Mouse (Mus musculus) cerebellum, postnatal 4 days (tissue): ENCODE data around the gene Hoxa7.
A peak's percentile ranks its signal among the peaks of the same experiment; 100 is the strongest.

ENCODE experiments used
- DNase-seq, 2 experiments: peaks; one replicate each; pipeline ENCODE4 v3.0.0; 2022; ENCODE audit warnings: low spot score in 2 of 2, mixed read lengths in 1 of 2

The Hoxa7 gene

GRCm38 (mm10) chr6:52221337-52221992 lies at the start of gene Hoxa7:
Gene Hoxa7, minus strand, starts transcription at chr6:52221854.
- peak; percentile 77 to 90 for DNase-seq

DNA sequence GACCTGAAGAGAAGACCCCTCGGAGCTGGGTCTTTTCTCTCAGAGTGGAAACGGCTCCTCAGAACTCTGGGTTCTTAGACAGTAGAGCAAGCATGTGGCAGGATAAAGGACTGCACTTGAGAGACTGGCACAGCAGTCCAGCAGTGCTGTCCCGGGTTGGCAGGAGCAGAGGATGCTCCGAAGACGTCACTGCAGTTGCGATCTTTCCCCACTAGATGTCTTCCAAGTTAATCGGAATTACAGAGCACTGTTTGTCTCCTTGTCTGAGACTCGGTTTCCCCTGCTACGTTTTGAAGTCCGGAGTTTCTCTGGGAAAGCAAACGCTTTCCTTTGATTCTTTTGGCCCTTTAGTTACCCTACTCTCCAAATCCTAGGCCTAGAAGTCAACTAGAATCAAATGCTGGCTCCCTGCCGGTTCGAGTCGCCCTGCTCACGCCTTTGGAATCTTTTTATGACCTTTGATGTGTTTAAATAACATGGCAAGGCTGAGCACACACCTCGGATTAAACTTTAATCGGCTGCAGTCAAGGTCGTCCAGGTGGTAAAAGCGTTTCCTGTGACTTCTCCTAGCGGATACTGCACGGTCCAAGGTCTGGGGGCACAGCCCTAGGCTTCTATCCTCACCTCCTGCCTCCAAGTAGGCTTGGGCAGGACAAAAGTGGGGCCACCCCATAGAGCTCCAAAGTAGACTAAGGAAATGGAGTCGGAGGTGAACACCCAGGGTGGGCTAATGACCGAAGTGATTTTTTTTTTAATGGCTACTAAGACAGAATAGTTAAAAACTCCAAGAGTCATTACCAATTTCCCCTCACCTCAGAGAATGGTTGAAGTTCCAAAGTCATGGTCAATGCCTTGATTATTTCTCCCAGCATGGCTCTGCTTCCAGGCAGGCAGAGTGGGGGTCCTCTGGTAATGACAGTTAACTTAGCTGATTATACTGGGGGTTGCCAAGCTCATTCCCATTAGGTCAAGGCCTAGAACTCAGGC lies 49.1 kb upstream of the Hoxa7 start:
- DNase-seq: peak; percentile 28 to 70

DNA sequence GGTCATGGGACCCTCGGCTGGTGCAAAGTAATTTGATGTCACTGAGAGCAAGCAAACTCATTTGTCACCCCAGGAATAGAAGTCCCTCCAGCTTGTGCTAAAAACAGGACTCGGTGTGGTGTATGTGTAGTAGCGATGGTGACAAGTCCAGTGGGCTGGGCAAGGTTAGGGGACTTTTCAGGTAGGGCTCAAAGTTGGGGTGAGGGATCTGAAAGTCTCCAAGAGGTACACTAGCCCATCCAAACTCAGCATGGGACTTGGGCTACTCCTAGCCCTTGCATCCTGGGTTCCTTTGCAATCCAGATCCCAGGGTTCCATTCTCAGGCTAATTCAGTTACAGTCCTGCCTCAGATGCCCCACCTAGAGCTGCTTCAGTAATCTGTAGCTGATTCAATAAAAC lies 47.1 kb upstream of the Hoxa7 start:
- peak in 1 of 2 experiments; percentile 4 for DNase-seq

DNA sequence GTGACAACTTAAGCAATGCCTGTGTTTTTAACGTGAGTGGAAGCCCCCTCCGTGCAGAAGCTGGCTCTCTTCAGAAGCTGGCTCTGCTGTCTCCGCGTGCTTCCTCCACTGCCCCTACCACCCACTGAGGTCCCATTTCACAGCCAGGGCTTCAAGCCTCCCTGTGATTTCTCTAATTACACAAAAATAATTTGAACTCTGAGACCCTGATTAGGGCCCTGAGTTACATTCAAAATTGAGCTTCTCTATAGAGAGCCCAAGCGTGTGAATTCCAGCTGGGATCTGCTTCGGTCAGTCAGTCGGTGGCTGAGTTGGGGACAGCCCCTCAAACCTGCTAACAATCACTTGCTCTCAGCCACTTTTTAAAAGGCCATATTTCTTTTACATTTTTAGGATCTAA lies 46.7 kb upstream of the Hoxa7 start:
- DNase-seq: peak in 1 of 2 experiments; percentile 7

DNA sequence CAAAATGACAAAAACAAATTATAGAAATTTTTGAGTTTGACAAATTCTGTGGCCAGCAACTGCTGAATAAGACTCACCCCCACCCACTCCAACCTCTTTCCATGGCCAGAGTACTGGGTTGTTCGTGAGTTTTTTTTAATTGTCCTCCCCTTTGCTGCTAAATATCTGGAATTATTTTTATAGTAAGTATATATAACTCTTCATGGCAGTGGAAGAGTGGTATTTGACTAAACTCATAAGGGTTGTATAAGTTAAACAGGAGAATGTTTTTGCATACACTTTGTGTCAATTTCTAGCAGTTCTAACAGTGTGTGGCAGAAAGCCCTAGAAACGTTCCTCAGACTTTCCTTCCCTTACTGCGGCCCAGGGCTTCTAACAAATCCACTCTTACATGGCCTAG lies 46.0 kb upstream of the Hoxa7 start:
- DNase-seq: no peak

- DNase-seq: no peak
Measured at GRCm38 (mm10) chr6:52267221-52267620, 45.6 kb upstream of the Hoxa7 start.

GRCm38 (mm10) chr6:52266666-52266985 lies 45.0 kb upstream of the Hoxa7 start:
- peak in 1 of 2 experiments; percentile 1 for DNase-seq

DNA sequence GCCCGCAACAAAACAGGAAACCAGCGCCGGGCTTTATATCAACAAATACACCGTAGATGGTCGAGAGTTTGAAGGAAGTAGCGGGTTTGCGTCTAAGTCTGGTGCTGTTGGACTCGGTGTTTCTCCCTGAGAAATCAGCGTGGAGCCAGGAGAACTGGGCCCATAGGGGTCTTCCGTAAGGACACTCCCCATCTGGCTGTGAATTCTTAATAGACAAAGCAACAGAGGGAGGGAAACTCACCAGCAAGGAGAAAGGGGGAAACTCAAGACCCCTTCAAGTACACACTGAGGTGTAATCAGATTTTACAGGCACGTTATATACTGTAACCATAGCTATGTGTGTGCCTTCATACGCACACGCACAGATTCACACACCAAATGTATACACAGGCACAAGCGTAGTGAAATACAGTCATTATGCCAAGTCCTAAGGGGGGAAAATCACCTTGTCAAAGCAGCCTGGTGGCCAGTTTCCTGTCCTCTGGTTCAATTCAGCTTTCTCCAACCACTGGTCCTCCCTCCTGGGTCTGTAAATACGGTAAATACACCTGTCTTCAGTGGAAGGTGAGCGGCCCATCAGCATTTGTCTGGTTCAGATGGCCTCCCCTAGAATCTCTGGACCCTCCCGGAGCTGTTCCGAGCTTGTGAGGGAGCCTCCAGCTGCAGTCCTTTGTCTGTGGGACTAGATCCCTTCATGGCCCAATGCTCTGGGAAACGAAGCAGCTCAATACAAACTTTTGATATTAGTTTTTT lies 44.4 kb upstream of the Hoxa7 start:
- no peak for DNase-seq

DNA sequence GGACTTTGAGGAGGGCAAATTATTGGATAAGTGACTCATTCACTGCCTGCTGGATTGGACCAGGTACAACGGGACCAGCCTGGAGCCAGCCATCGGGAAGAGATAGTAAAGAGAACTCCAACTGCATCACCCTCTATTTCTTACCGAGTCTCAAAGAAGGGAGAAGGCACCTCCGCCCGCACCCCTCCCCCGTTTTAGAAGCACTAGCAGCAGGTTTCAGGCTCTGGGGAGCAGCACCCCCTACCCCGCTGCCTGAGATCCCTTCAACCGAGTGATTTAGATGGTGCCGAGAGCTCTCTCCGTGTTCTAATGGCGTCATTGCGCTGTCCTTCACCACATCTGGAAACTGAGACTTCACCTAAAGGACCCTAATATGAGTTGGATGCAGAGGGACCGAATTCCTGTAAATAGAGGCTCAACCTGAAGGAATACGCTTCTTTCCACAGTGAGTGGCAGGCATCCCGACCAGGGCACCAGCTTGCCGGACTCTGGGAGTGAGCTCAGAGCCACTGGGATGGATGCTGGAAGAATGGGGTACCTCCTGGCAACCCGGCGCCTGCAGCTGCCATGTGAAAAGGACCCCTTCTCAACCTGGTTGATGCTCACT lies 43.8 kb upstream of the Hoxa7 start:
- DNase-seq: peak in 1 of 2 experiments; percentile 14

GRCm38 (mm10) chr6:52264106-52264790 lies 42.6 kb upstream of the Hoxa7 start:
- DNase-seq: peak in 1 of 2 experiments; percentile 9

DNA sequence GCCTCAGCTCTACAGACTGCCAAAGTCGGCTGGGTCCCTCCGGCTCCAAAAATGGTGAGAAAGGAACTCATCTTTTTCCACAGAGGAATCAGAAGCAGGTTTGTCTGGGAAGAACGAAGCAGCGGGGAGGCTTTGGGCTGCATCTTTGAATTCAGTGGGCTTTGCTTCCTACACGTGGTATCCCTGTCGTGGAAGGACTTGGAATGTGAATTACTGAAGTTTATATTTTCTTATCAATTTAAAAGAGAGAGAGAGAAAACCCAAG lies 41.6 kb upstream of the Hoxa7 start:
- DNase-seq: no peak

DNA sequence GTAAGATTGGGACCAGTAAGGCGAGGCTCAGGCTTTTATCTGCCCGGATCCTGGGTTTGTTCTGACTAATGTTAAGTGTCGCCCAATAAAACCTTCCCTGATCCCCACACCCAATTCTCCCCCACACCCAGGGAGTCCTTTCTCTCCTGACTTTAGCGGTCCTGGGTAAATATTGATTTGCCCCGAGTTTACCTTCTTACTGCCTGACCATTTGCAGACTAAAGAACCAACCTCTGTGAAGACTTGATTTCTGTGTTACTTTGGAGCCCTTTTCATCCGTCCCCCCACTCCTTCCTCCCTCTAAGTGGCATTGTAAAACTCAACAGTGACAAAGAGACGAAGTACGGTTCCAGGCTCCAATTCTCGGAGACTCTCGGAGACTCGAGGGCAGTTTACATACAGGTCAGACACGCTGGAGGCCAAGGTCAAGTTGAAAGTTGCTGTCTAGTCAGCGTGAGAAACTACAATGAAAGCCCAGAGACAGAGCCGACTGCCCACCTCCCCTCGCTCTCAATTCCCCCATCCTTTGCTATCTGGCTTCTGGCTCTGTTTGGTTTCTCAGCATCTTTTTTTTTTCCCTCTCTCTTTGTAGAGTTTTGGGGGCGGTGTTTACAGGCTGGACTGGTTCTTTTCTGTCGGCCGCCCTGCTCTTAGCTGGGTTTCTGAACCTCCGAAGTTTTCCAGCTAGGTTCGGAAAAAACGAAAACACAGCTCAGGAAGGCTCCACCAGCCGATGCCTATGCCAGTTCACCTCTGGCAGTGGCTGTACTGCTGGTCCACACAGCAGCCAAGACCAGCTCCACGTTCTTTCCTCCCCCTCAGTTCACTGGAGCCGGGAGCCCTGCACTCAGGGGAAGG lies 41.0 kb upstream of the Hoxa7 start:
- peak in 1 of 2 experiments; percentile 10 for DNase-seq

DNA sequence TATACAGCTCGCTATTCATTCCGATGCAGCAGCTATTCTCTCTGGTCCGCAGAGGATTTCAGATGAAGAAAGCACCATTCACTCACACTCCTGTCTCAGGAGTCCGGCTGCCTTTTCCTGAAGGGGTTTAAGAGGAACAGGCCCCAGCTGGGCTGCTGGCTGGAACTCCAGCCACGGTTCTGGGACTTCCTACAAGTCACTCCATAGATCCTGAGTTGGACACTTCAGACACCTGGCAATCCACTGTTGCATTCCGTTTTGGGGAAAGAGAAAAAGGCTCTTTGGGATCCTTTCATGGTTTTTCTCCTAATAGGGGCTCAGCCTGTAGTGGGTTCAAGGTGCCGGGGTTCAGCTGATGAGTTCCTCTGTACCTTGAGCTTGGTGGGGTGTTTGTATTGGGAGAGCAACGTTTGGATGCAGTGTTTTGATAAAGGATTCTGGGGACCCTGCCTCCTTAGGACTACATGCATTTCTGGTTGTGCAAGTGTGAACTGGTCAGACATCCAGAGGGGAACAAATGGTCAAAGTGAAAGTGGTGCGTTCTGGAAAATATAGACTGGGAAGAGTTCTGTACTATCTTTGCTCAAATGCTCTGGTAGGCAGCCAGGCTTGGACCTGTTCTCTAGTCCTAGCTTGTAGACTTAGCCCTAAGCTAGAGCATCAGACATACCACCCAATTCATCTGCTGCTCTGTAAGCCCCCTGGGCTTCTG lies 40.3 kb upstream of the Hoxa7 start:
- DNase-seq: peak in 1 of 2 experiments; percentile 16

DNA sequence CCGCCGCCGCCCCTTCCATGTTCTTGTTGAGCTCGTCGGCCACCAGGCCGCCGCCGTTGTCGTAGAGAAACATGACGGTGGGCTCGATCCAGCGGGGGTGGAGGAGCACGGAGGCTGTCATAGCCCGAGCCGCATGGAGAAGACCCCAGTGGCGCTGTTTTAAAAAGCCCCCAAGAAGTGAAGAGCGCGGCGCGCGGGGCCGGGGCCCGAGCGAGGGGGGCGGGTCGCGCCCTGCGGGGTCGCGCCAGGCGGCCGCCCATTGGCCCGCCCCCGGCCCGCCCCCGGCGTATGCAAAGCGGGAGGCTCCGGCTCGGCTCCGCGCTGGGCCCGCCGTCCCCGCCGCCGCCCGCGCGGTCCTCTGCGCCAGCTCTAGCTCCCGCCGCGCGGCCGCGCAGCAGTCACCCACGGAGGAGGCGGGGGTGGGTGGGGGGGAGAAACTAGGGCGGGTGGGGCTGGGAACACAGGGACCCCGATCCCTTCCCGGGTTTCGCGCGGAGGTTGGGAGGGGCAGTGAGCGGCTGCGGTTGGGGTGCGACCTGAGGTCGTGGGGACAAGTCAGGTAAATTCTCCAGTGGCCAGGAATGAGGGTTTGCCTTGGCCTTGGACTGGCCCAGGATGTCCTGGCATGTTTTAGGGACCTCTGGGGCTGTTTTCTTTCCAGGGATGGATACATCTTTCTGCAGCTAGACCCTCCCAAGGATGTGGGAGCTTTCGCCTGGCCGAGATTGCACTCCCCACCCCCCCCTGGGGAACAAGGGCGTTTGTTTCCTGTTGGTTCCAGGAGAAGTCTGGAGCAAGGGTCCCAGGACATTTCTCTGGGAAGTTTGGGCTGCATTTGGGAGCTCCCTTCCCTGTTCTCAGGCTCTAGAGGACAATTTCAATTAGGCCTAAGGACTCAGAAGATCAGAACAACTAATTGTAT lies 39.3 kb upstream of the Hoxa7 start, which contains the start of gene Hoxa13:
Hoxa13 (minus strand) TSS at position 227 of the 922 bp plus-strand sequence.
- DNase-seq: peak in 1 of 2 experiments; percentile 7

GRCm38 (mm10) chr6:52259811-52260261 lies 38.2 kb upstream of the Hoxa7 start:
- DNase-seq: no peak

GRCm38 (mm10) chr6:52259081-52259790 lies 37.6 kb upstream of the Hoxa7 start:
- DNase-seq: no peak

GRCm38 (mm10) chr6:52256956-52257355 lies 35.3 kb upstream of the Hoxa7 start:
- DNase-seq: peak; percentile 65 to 84
